Mouse (Mus musculus) kidney, embryonic 16.5 days (tissue): Measurements from ENCODE around the gene Lrmda. TPM values are rescaled to one million over a fixed set of nuclear protein-coding genes. Genes with fewer than 3 reads are reported as not detected.

ENCODE experiments used
- ATAC-seq: fragments of 200-750 bp; cut with Nextera tagmentation; 2 replicates; pipeline ENCODE4 v1.8.0; 2017; ENCODE audit warnings: moderate TSS enrichment; ENCODE audit not compliant: low FRiP score, low TSS enrichment
- H3K27ac ChIP-seq: fragments of 300-500 bp; sonication (generic); 2 replicates; pipeline ENCODE4 v1.5.1; 2014; ENCODE audit warnings: low read length
- H3K27me3 ChIP-seq: fragments of 300-500 bp; sonication (generic); 2 replicates; pipeline ENCODE4 v1.6.1; 2014; ENCODE audit warnings: low read length, control low read depth, mixed read lengths; ENCODE audit not compliant: insufficient read depth
- H3K36me3 ChIP-seq: fragments of 300-500 bp; sonication (generic); 2 replicates; pipeline ENCODE4 v1.6.1; 2014; ENCODE audit warnings: low read length, control low read depth, mixed read lengths; ENCODE audit not compliant: insufficient read depth
- H3K4me1 ChIP-seq: fragments of 300-500 bp; sonication (generic); 2 replicates; pipeline ENCODE4 v1.6.1; 2014; ENCODE audit warnings: low read length, control low read depth, mixed read lengths; ENCODE audit not compliant: insufficient read depth
- H3K4me2 ChIP-seq: fragments of 300-500 bp; sonication (generic); replicated peaks from 2 replicates; pipeline ENCODE4 v1.6.1; 2014; ENCODE audit warnings: low read depth, low read length
- H3K4me3 ChIP-seq: fragments of 300-500 bp; sonication (generic); 2 replicates; pipeline ENCODE4 v1.5.1; 2014; ENCODE audit warnings: mild to moderate bottlenecking, low read length
- H3K9ac ChIP-seq: fragments of 300-500 bp; sonication (generic); replicated peaks from 2 replicates; pipeline ENCODE4 v1.6.1; 2014; ENCODE audit warnings: low read length
- H3K9me3 ChIP-seq: fragments of 300-500 bp; sonication (generic); 2 replicates; pipeline ENCODE4 v1.6.1; 2016; ENCODE audit warnings: low read length, control low read depth
- WGBS: fragments of 180-500 bp; shearing (Covaris S2); extraction: QIAGEN DNeasy Blood & Tissue Kit; methylation state at CpG from one replicate; pipeline ENCODE4 v1.1.7; 2014; 5-methylcytosine and 5-hydroxymethylcytosine counted together
- polyA plus RNA-seq: library from polyadenylated mRNA; unstranded; fragments of >200 nt; fragmentation: Nextera tagmentation; extraction: Ambion mirVana; gene quantifications from 2 replicates; pipeline ENCODE4 v1.2.1, GENCODE M21; 2015

The Lrmda gene
- polyA plus RNA-seq, 1 experiment from 2014 or later: 0.76 TPM

DNA sequence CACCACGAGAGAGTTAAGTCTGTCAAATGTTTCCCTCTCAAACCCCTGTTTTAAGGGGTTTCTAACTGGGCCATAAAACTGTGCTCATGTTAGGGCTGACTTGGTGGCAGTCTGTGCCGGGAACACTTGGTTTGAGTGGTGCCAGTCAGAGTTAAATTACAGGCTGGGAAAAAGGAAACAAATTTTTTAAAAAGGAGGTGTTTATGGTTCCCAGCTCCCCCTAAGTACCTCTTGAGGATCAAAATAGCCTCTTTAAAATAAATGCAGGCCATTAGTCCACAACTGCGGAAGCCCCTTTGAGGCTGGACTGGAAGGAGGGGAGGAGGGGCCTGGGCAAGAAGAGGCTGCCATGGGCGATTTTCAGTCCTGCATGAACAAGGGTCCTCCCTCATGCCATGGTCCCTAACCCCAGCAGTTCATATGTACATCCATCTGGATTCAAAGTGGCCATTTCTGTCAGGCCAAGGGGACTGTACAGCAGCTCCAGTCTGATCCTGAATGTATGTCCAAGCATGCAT is 416.4 kb downstream of the Lrmda start:
- no peak overlapping the region for H3K9ac ChIP-seq
- no peaks in the 10 kb centered on the region for H3K27me3 ChIP-seq
- H3K4me1 ChIP-seq: peaks cover 19% of the 10 kb centered on the region
- H3K36me3 ChIP-seq: no peaks in the 10 kb centered on the region
- H3K27ac ChIP-seq: no peak overlapping the region; the same call in 1 of the 2 replicates
- WGBS: 17% methylated on average over 4 of the region's 4 CpGs
- no peak overlapping the region for H3K4me3 ChIP-seq
- H3K4me2 ChIP-seq: no peak overlapping the region
- no peaks in the 10 kb centered on the region for H3K9me3 ChIP-seq
- ATAC-seq: no peak

DNA sequence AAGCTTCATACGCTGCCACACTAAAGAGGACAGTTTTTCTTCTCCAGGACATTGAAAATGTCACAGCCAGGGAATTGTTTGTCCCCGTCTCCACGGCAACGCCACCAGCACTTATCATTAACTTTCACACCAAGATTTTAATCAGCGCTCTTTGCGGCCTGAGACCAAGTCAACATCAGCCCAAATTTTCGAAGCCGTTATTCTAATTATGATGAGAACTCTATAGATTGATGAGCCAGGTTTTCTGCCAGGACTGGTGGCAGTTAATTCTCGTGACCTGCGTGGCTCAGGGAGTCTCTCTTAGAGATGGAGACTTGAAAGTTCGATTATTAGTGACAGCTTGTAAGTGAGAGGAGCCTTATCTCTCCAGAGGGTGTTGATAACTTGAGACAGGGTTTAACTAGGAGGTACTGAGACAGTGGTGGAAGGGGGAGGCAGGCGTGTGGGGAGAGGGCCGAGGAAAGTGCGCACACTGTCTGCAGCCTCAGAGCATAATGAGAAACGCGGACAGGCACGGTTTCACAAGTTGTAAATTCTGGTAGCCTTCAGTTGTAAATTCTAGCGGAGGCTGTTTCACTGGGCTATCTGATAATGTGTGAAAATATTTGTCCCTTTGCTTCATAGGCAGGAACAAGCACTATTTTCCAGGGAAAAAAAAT is 421.0 kb downstream of the Lrmda start:
- peaks cover 27% of the 10 kb centered on the region for H3K4me1 ChIP-seq
- no peak overlapping the region for H3K9ac ChIP-seq
- no peaks in the 10 kb centered on the region for H3K36me3 ChIP-seq
- H3K9me3 ChIP-seq: no peaks in the 10 kb centered on the region
- no peak overlapping the region for H3K4me3 ChIP-seq
- ATAC-seq: peak; percentile 82; the same call in 1 of the 2 replicates
- H3K27ac ChIP-seq: no peak overlapping the region
- 0 out of 2 replicates have a peak overlapping the region, but pooled peaks have one; percentile 12 for H3K4me2 ChIP-seq
- WGBS: 14% methylated on average over 18 of the region's 18 CpGs
- H3K27me3 ChIP-seq: no peaks in the 10 kb centered on the region

GRCm38 (mm10) chr14:22441859-22442447 is 422.4 kb downstream of the Lrmda start:
- Histone ChIP-seq H3K27me3 (no peaks in the 10 kb centered on the region), H3K9ac (no peak overlapping the region), H3K4me2 (no peak overlapping the region), H3K36me3 (no peaks in the 10 kb centered on the region), H3K4me3 (no peak overlapping the region), H3K27ac (no peak overlapping the region), H3K4me1 (peaks cover 24% of the 10 kb centered on the region), H3K9me3 (no peaks in the 10 kb centered on the region)
- no peak for ATAC-seq
- WGBS: 64% methylated on average over 5 of the region's 5 CpGs

DNA sequence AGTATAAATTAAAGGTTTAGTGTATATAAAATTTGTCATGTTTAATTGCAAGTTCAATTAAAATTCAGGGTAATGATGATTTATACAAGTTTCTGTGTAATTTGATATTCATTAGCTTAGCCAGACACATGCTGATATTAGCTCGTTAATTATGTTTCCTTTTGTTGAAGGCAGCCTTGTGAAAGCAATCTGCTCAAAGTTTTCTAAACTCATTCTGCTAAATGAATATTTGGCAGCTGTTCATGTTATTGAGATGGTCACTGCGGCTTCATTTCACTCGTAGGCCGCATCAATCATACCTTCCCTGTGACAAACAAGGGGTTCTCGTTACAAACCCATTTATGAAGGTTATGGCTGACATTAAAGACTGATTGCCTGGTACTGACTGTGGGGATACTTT is 423.2 kb downstream of the Lrmda start:
- Histone ChIP-seq H3K27me3 (no peaks in the 10 kb centered on the region), H3K36me3 (no peaks in the 10 kb centered on the region)
- no peak for ATAC-seq

GRCm38 (mm10) chr14:22444541-22444940 is 425.0 kb downstream of the Lrmda start:
- 81% methylated on average over 2 of the region's 2 CpGs for WGBS
- Histone ChIP-seq H3K4me3 (no peak overlapping the region), H3K27ac (no peak overlapping the region), H3K27me3 (no peaks in the 10 kb centered on the region), H3K36me3 (no peaks in the 10 kb centered on the region), H3K9ac (no peak overlapping the region), H3K4me2 (no peak overlapping the region), H3K9me3 (no peaks in the 10 kb centered on the region), H3K4me1 (peaks cover 24% of the 10 kb centered on the region)
- ATAC-seq: no peak

More for the DNA sequence above, 423.2 kb downstream of the Lrmda start:
- Histone ChIP-seq H3K9ac (no peak overlapping the region), H3K9me3 (no peaks in the 10 kb centered on the region), H3K4me2 (no peak overlapping the region), H3K27ac (no peak overlapping the region), H3K4me1 (peaks cover 24% of the 10 kb centered on the region), H3K4me3 (no peak overlapping the region)
- 73% methylated on average over 5 of the region's 5 CpGs for WGBS

- Histone ChIP-seq H3K4me3 (no peak overlapping the region), H3K27me3 (no peaks in the 10 kb centered on the region), H3K9ac (no peak overlapping the region), H3K27ac (no peak overlapping the region), H3K4me2 (no peak overlapping the region), H3K36me3 (no peaks in the 10 kb centered on the region), H3K9me3 (no peaks in the 10 kb centered on the region), H3K4me1 (peaks cover 23% of the 10 kb centered on the region)
- no peak for ATAC-seq
- 53% methylated on average over 5 of the region's 5 CpGs for WGBS
Observed at GRCm38 (mm10) chr14:22445161-22445821, 425.8 kb downstream of the Lrmda start.

DNA sequence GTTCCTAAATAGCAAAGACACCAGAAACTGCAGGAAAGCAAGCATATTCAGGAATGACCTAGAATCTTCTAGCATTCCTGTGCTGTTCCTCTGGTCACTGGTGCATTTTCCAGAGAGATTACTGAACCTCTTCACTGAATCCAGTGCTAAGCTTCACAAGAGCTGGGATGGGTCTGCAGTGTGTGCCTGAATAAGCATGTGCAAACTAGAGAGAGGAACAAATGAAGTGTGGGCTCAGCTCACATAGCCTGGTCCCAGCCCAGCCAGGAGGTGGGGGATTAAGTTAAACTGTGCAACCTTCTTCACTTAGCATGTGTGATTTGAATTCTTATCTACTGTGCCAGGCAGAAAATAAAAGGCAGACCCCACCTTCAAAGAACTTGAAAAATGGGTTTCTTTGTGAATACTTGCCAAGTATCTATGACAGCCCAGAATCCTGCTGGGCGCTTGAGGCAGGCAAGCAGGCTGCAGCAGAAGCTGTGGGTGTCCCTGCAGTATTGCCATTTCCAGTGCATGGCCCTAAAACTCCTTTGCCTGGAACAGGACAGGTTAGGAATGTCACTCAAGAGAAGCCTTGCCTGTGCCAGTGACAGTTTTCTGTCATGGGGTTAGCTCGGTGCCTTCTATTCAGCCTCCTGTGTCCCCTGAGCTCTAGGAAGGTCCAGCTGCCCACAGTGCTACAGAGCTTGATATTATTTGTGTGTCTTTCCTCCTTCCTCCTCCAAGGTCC is 426.5 kb downstream of the Lrmda start:
- no peak for ATAC-seq
- H3K4me3 ChIP-seq: no peak overlapping the region
- H3K36me3 ChIP-seq: no peaks in the 10 kb centered on the region
- H3K4me2 ChIP-seq: no peak overlapping the region
- no peak overlapping the region for H3K9ac ChIP-seq
- H3K27me3 ChIP-seq: no peaks in the 10 kb centered on the region
- H3K4me1 ChIP-seq: peaks cover 16% of the 10 kb centered on the region
- H3K27ac ChIP-seq: no peak overlapping the region
- no peaks in the 10 kb centered on the region for H3K9me3 ChIP-seq
- 80% methylated on average over 2 of the region's 2 CpGs for WGBS

DNA sequence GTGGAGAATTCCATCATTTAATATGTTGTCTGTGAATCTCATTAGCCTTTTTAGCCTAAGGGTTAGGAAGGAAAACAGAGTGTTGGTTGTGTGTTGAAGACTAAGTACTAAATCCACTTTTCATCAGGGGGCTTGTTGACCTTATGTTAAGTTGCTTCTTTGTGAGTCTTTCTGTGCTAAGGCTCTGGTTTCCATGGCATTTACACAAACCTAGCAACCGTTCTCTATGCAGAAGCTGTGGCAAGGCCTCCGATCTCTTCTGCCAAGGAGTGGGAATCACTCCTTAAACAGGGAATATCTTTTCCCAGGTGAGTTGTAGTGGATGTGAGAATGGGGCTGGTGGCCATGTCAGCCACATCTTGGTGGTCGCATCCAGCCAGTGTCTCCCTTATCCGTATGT is 432.1 kb downstream of the Lrmda start:
- Histone ChIP-seq H3K36me3 (no peaks in the 10 kb centered on the region), H3K9ac (no peak overlapping the region), H3K27me3 (no peaks in the 10 kb centered on the region), H3K4me2 (no peak overlapping the region), H3K27ac (no peak overlapping the region), H3K9me3 (no peaks in the 10 kb centered on the region), H3K4me1 (no peaks in the 10 kb centered on the region), H3K4me3 (no peak overlapping the region)
- no peak for ATAC-seq
- 90% methylated on average over 4 of the region's 4 CpGs for WGBS

DNA sequence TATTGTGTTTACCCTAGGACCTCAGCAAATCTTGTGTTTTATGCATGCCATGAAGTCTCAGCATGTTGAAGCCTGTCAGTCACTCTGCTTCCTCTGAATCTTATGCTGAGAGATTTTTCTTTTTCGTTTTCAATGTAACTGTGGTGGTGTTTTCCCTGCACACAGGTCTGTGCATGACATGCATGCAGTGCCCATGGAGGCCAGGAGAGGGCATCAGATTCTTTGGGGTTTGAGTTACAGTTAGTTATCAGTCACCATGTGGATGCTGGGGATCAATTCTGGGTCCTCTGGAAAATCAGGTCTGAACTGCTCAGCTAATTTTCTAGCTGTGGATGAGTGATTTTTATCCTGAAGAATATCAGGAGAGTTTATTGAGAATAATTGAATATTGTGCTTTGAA is 444.8 kb downstream of the Lrmda start:
- H3K27ac ChIP-seq: no peak overlapping the region
- no peaks in the 10 kb centered on the region for H3K4me1 ChIP-seq
- no peak overlapping the region for H3K9ac ChIP-seq
- no peaks in the 10 kb centered on the region for H3K27me3 ChIP-seq
- no peaks in the 10 kb centered on the region for H3K9me3 ChIP-seq
- H3K4me2 ChIP-seq: no peak overlapping the region
- H3K36me3 ChIP-seq: no peaks in the 10 kb centered on the region
- ATAC-seq: no peak
- WGBS: 90% methylated on average over 1 of the region's 1 CpGs
- H3K4me3 ChIP-seq: no peak overlapping the region
